Mouse (Mus musculus): ENCODE measurements around the gene Il33. TPM values are rescaled to one million over a fixed set of nuclear protein-coding genes. Genes with fewer than 3 reads are reported as not detected.

Il33 gene
- polyA plus RNA-seq, 1 experiment from 2014 or later = 5.5 TPM

GRCm38 (mm10) chr19:30000406-30001365 is 75.8 kb downstream of the Il33 start:
- Histone ChIP-seq H3K27me3 (replicated peaks) (no peaks in the 10 kb centered on the region), H3K4me2 (no peak overlapping the region), H3K4me3 (no peak overlapping the region), H3K36me3 (no peaks in the 10 kb centered on the region), H3K9ac (no peak overlapping the region), H3K9me3 (replicated peaks) (no peaks in the 10 kb centered on the region), H3K4me1 (replicated peaks) (peaks cover 7% of the 10 kb centered on the region; the same call in 1 of the 2 replicates), H3K27ac (ENCODE audit: poor library complexity, severe bottlenecking) (no peak overlapping the region)
- 70% methylated on average over 12 of the region's 12 CpGs for WGBS
- ATAC-seq (ENCODE audit: insufficient number of reproducible peaks, low FRiP score) = no peak

GRCm38 (mm10) chr19:30001550-30001949 is 76.6 kb downstream of the Il33 start:
- ATAC-seq (ENCODE audit: insufficient number of reproducible peaks, low FRiP score) = no peak
- H3K4me3 ChIP-seq = no peak overlapping the region
- H3K27me3 ChIP-seq (replicated peaks) = no peaks in the 10 kb centered on the region
- no peaks in the 10 kb centered on the region for H3K36me3 ChIP-seq
- WGBS = 74% methylated on average over 6 of the region's 6 CpGs
- no peak overlapping the region for H3K4me2 ChIP-seq
- H3K9ac ChIP-seq = no peak overlapping the region
- H3K9me3 ChIP-seq (replicated peaks) = no peaks in the 10 kb centered on the region
- H3K27ac ChIP-seq (ENCODE audit: poor library complexity, severe bottlenecking) = no peak overlapping the region
- peaks cover 7% of the 10 kb centered on the region; the same call in 1 of the 2 replicates for H3K4me1 ChIP-seq (replicated peaks)

GRCm38 (mm10) chr19:30003621-30004020 is 78.7 kb downstream of the Il33 start, which contains the start of gene Trpd52l3:
Gene Trpd52l3, plus strand, starts transcription at chr19:30003790.
- ATAC-seq (ENCODE audit: insufficient number of reproducible peaks, low FRiP score) = no peak
- no peak within 1 kb of the TSS for H3K9ac ChIP-seq
- 89% methylated on average over 9 of the region's 9 CpGs for WGBS
- no peaks in the 10 kb centered on the region for H3K27me3 ChIP-seq (replicated peaks)
- H3K27ac ChIP-seq (ENCODE audit: poor library complexity, severe bottlenecking) = no peak within 1 kb of the TSS
- H3K9me3 ChIP-seq (replicated peaks) = no peaks in the 10 kb centered on the region
- no peak within 1 kb of the TSS for H3K4me2 ChIP-seq
- H3K4me3 ChIP-seq = no peak within 1 kb of the TSS
- H3K4me1 ChIP-seq (replicated peaks) = peaks cover 7% of the 10 kb centered on the region; the same call in 1 of the 2 replicates
- no peaks in the 10 kb centered on the region for H3K36me3 ChIP-seq

GRCm38 (mm10) chr19:30006371-30006770 is 81.5 kb downstream of the Il33 start:
- Histone ChIP-seq H3K27me3 (replicated peaks) (no peaks in the 10 kb centered on the region), H3K9ac (no peak overlapping the region), H3K4me3 (no peak overlapping the region), H3K27ac (ENCODE audit: poor library complexity, severe bottlenecking) (no peak overlapping the region), H3K4me1 (replicated peaks) (no peaks in the 10 kb centered on the region), H3K9me3 (replicated peaks) (no peaks in the 10 kb centered on the region), H3K36me3 (no peaks in the 10 kb centered on the region), H3K4me2 (no peak overlapping the region)
- ATAC-seq (ENCODE audit: insufficient number of reproducible peaks, low FRiP score) = no peak
- 60% methylated on average over 3 of the region's 3 CpGs for WGBS

Other genes with a start within 250 kb of the Il33 start
- 0.57 and 0.70 TPM in 2 replicates for gene Mlana, start 227.3 kb upstream of the Il33 start, polyA plus RNA-seq (2016; fragmentation: Nextera tagmentation; extraction: Ambion mirVana)
- 3.7 and 4.2 TPM in 2 replicates for gene 9930021J03Rik, start 119.1 kb upstream of the Il33 start, polyA plus RNA-seq (2016; fragmentation: Nextera tagmentation; extraction: Ambion mirVana)
- 19.7 and 20.7 TPM in 2 replicates for gene Ranbp6, start 112.1 kb upstream of the Il33 start, polyA plus RNA-seq (2016; fragmentation: Nextera tagmentation; extraction: Ambion mirVana)
- gene Trpd52l3, start 78.7 kb downstream of the Il33 start, polyA plus RNA-seq (2016; fragmentation: Nextera tagmentation; extraction: Ambion mirVana) = not detected in 2 replicates
- gene Uhrf2, start 105.4 kb downstream of the Il33 start, polyA plus RNA-seq (2016; fragmentation: Nextera tagmentation; extraction: Ambion mirVana) = 61.6 and 68.4 TPM in 2 replicates

Data from heart, embryonic 12.5 days (tissue).